Mouse (Mus musculus) heart, postnatal 0 days (tissue): Measurements from ENCODE around the gene Fgfr2.
"Not testable (repeated sequence)": the region's sequence is repeated elsewhere in the genome, so short reads cannot be mapped to it uniquely, and the experiment has no call there.

Experiments
- CTCF ChIP-seq: IDR thresholded peaks from 2 replicates; pipeline ENCODE4 v1.5.1; 2016; ENCODE audit warnings: antibody characterized with exemption, control low read depth, low read depth
- EP300 ChIP-seq: IDR thresholded peaks from 2 replicates; pipeline ENCODE4 v1.6.1; 2016; ENCODE audit warnings: antibody characterized with exemption, low read depth

- TF ChIP-seq CTCF, EP300: not testable (repeated sequence)
Observed at GRCm38 (mm10) chr7:130668013-130668412, 2455.1 kb downstream of the Fgfr2 start.
